Mouse (Mus musculus) bone marrow macrophage, adult 2 months (primary cell): ENCODE results near the gene Hectd3.

ENCODE experiments used
- CTCF ChIP-seq: IDR thresholded peaks from 2 replicates; pipeline ENCODE4 v1.5.1; 2012; ENCODE audit warnings: low read depth, mild to moderate bottlenecking, low read length, moderate library complexity
- POLR2A ChIP-seq: IDR thresholded peaks from 2 replicates; pipeline ENCODE4 v1.6.1; 2012; ENCODE audit warnings: mild to moderate bottlenecking, low read depth, low read length, borderline replicate concordance

DNA sequence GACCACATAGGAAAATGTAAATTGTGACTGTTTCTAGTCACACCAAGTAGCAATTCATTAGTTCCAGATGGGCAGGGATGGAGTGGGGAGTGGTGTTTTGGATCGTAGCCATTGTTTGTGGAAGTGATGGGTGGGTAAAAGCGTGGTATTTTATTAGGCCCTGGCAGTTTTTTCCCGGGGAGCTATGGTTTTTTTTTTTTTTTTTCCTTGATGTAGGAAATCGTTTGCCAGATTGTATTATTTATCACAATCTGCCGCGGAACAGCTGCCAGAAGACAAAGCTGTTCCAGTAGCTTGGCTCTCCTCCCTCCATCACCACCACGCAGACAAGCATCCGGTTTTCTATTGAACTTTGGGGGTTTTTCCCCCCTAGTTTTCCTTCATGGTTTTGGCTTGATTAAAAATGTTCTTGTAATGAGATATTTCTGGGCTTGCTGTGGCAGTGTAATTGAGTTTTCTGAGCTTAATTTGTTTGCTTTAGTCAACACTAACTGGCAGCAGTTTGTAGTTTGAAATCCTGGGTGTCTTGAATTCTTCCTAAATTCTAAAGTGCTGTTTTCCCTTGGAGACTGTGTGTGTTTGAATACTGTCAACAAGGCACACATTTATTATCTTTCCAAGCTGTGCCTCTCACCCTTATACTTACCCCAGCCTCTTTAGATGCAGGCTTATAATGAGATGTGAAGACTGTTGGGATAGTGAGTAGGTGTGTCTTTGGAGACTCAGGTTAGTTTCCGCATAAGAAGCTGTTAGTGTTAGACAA is 45.0 kb downstream of the Hectd3 start:
- TF ChIP-seq POLR2A (no peak), CTCF (no peak)
